Mouse (Mus musculus): Measurements from ENCODE around the gene Pabpn1. TPM values are rescaled to one million over a fixed set of nuclear protein-coding genes. Genes with fewer than 3 reads are reported as not detected.
"Not testable (repeated sequence)": the region's sequence is repeated elsewhere in the genome, so short reads cannot be mapped to it uniquely, and the experiment has no call there.

Gene Pabpn1
- total and polyA plus RNA-seq, 2 experiments from 2014 or later = 36.2 to 44.5 TPM

DNA sequence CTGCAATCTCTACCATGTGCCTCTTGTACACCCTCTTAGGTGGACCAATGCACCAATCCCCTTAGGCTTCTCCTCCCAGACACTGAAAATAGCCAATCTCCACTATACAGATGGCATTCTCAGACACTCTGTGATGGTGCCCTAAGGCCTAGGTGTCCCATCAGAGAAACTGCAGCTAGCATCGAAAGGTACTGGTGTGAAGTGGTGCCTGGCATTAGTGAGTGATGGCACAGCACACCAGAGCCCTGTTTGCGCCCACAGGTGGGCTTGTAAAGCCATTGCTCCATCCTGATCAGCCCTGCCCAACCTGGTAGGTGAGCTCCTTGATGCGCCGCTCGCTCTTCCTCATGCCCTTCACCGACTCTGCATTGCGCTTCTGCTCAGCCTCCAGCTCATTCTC lies 51.7 kb downstream of the Pabpn1 start:
- H3K4me3 ChIP-seq (ENCODE audit: low read depth, low read length) = no peak overlapping the region
- no peaks in the 10 kb centered on the region for H3K9me3 ChIP-seq (replicated peaks; ENCODE audit: control insufficient read depth, low read length)
- WGBS = 96% methylated on average over 7 of the region's 7 CpGs
- DNase-seq (ENCODE audit: low spot score) (peak; percentile 5), ATAC-seq (ENCODE audit: insufficient read depth, low read depth) (no peak)
- no peaks in the 10 kb centered on the region for H3K4me1 ChIP-seq (ENCODE audit: control insufficient read depth, insufficient read depth)
- TF ChIP-seq EP300 (IDR thresholded peaks at IDR 0.05; ENCODE audit: low read depth) (no peak), CTCF (IDR thresholded peaks at IDR 0.05; ENCODE audit: low read depth) (no peak)
- peak overlapping the region; percentile 22 for H3K27ac ChIP-seq (ENCODE audit: low read depth)
- H3K9ac ChIP-seq (replicated peaks; ENCODE audit: low read depth, low read length) = no peak overlapping the region
- H3K36me3 ChIP-seq (replicated peaks; ENCODE audit: control insufficient read depth, insufficient read depth, low read length) = peaks cover 87% of the 10 kb centered on the region
- no peaks in the 10 kb centered on the region for H3K27me3 ChIP-seq (ENCODE audit: control insufficient read depth, insufficient read depth, low read length)
- no peak overlapping the region for H3K4me2 ChIP-seq (ENCODE audit: low read depth, low read length)

DNA sequence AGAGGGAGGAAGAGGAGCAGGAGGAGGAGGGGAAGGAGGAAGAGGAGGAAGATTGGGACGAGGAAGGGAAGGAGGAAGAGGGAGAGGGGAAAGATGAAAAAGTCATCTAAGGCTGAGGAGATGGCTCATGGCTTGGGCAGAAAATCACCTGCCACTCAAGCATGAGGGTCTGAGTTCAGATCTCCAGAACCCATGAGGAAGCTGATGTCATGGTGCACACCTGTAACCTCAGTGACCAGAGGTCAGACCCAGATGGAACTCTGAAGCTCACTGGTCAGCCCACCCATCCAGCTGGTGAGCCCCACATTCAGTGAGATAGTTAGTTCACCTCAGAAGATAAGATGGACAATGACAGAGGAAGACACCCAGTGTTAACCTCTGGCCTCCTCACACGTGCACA lies 52.6 kb downstream of the Pabpn1 start:
- Histone ChIP-seq H3K4me3 (ENCODE audit: low read depth, low read length) (no peak overlapping the region), H3K27me3 (ENCODE audit: control insufficient read depth, insufficient read depth, low read length) (no peaks in the 10 kb centered on the region), H3K9me3 (replicated peaks; ENCODE audit: control insufficient read depth, low read length) (no peaks in the 10 kb centered on the region), H3K4me2 (ENCODE audit: low read depth, low read length) (no peak overlapping the region), H3K27ac (ENCODE audit: low read depth) (peak overlapping the region; percentile 16; the same call in 1 of the 2 replicates), H3K4me1 (ENCODE audit: control insufficient read depth, insufficient read depth) (no peaks in the 10 kb centered on the region), H3K9ac (replicated peaks; ENCODE audit: low read depth, low read length) (no peak overlapping the region), H3K36me3 (replicated peaks; ENCODE audit: control insufficient read depth, insufficient read depth, low read length) (peaks cover 96% of the 10 kb centered on the region)
- DNase-seq (ENCODE audit: low spot score) (peak; percentile 6), ATAC-seq (ENCODE audit: insufficient read depth, low read depth) (no peak)
- 51% methylated on average over 2 of the region's 2 CpGs for WGBS
- no peak for TF ChIP-seq EP300 (IDR thresholded peaks at IDR 0.05; ENCODE audit: low read depth)

GRCm38 (mm10) chr14:54945975-54946704 lies 53.8 kb downstream of the Pabpn1 start:
- Histone ChIP-seq H3K36me3 (replicated peaks; ENCODE audit: control insufficient read depth, insufficient read depth, low read length) (peaks cover 97% of the 10 kb centered on the region), H3K4me3 (ENCODE audit: low read depth, low read length) (no peak overlapping the region), H3K4me1 (ENCODE audit: control insufficient read depth, insufficient read depth) (no peaks in the 10 kb centered on the region), H3K27ac (ENCODE audit: low read depth) (peak overlapping the region; percentile 46; the same call in 1 of the 2 replicates), H3K9me3 (replicated peaks; ENCODE audit: control insufficient read depth, low read length) (no peaks in the 10 kb centered on the region), H3K4me2 (ENCODE audit: low read depth, low read length) (no peak overlapping the region), H3K27me3 (ENCODE audit: control insufficient read depth, insufficient read depth, low read length) (no peaks in the 10 kb centered on the region), H3K9ac (replicated peaks; ENCODE audit: low read depth, low read length) (no peak overlapping the region)
- DNase-seq (ENCODE audit: low spot score) (no peak), ATAC-seq (ENCODE audit: insufficient read depth, low read depth) (no peak)
- TF ChIP-seq CTCF (IDR thresholded peaks at IDR 0.05; ENCODE audit: low read depth) (no peak), EP300 (IDR thresholded peaks at IDR 0.05; ENCODE audit: low read depth) (no peak)
- WGBS = 37% methylated on average over 19 of the region's 19 CpGs

- DNase-seq (ENCODE audit: low spot score); H3K27ac ChIP-seq (ENCODE audit: low read depth); H3K4me3 ChIP-seq (ENCODE audit: low read depth, low read length); H3K27me3 ChIP-seq (ENCODE audit: control insufficient read depth, insufficient read depth, low read length); H3K9ac ChIP-seq (replicated peaks; ENCODE audit: low read depth, low read length); H3K4me1 ChIP-seq (ENCODE audit: control insufficient read depth, insufficient read depth); H3K4me2 ChIP-seq (ENCODE audit: low read depth, low read length); H3K9me3 ChIP-seq (replicated peaks; ENCODE audit: control insufficient read depth, low read length); ATAC-seq (ENCODE audit: insufficient read depth, low read depth): not testable (repeated sequence)
- peaks cover 97% of the 10 kb centered on the region for H3K36me3 ChIP-seq (replicated peaks; ENCODE audit: control insufficient read depth, insufficient read depth, low read length)
- WGBS = 79% methylated on average over 10 of the region's 11 CpGs
Measured at GRCm38 (mm10) chr14:54947008-54947407, 54.7 kb downstream of the Pabpn1 start.

Other genes with a start within 250 kb of the Pabpn1 start
- 15.4 and 27.8 TPM in 2 replicates for gene 1700123O20Rik, start 206.3 kb upstream of the Pabpn1 start, total RNA-seq (2014; rRNA removed; ENCODE audit: low replicate concordance)
- 39.1 and 40.8 TPM in 2 replicates for gene 1700123O20Rik, start 206.3 kb upstream of the Pabpn1 start, polyA plus RNA-seq (2015; fragmentation: Nextera tagmentation; extraction: Ambion mirVana)
- 54.8 and 69.7 TPM in 2 replicates for gene Acin1, start 205.6 kb upstream of the Pabpn1 start, total RNA-seq (2014; rRNA removed; ENCODE audit: low replicate concordance)
- gene Acin1, start 205.6 kb upstream of the Pabpn1 start, polyA plus RNA-seq (2015; fragmentation: Nextera tagmentation; extraction: Ambion mirVana) = 56.0 and 57.5 TPM in 2 replicates
- not detected in 2 replicates for gene Gm29776, start 193.7 kb upstream of the Pabpn1 start, total RNA-seq (2014; rRNA removed; ENCODE audit: low replicate concordance)
- 0.10 and 0.11 TPM in 2 replicates for gene Gm29776, start 193.7 kb upstream of the Pabpn1 start, polyA plus RNA-seq (2015; fragmentation: Nextera tagmentation; extraction: Ambion mirVana)
- gene Cebpe, start 180.3 kb upstream of the Pabpn1 start, total RNA-seq (2014; rRNA removed; ENCODE audit: low replicate concordance) = not detected in 2 replicates
- not detected in 2 replicates for gene Cebpe, start 180.3 kb upstream of the Pabpn1 start, polyA plus RNA-seq (2015; fragmentation: Nextera tagmentation; extraction: Ambion mirVana)
- gene Slc7a8, start 110.6 kb upstream of the Pabpn1 start, total RNA-seq (2014; rRNA removed; ENCODE audit: low replicate concordance) = 3.1 and 3.2 TPM in 2 replicates
- 1.2 and 1.3 TPM in 2 replicates for gene Slc7a8, start 110.6 kb upstream of the Pabpn1 start, polyA plus RNA-seq (2015; fragmentation: Nextera tagmentation; extraction: Ambion mirVana)
- not detected in 2 replicates for gene Rnf212b, start 78.4 kb upstream of the Pabpn1 start, total RNA-seq (2014; rRNA removed; ENCODE audit: low replicate concordance)
- 0.15 TPM in 1 of 2 replicates, not detected in the other for gene Rnf212b, start 78.4 kb upstream of the Pabpn1 start, polyA plus RNA-seq (2015; fragmentation: Nextera tagmentation; extraction: Ambion mirVana)
- gene Homez, start 21.5 kb upstream of the Pabpn1 start, total RNA-seq (2014; rRNA removed; ENCODE audit: low replicate concordance) = 4.5 and 5.1 TPM in 2 replicates
- gene Homez, start 21.5 kb upstream of the Pabpn1 start, polyA plus RNA-seq (2015; fragmentation: Nextera tagmentation; extraction: Ambion mirVana) = 4.3 and 5.4 TPM in 2 replicates
- gene Ppp1r3e, start 14.9 kb upstream of the Pabpn1 start, total RNA-seq (2014; rRNA removed; ENCODE audit: low replicate concordance) = 0.08 and 1.3 TPM in 2 replicates
- gene Ppp1r3e, start 14.9 kb upstream of the Pabpn1 start, polyA plus RNA-seq (2015; fragmentation: Nextera tagmentation; extraction: Ambion mirVana) = 0.79 and 1.3 TPM in 2 replicates
- 20.6 and 31.1 TPM in 2 replicates for gene Bcl2l2, start 9.1 kb upstream of the Pabpn1 start, total RNA-seq (2014; rRNA removed; ENCODE audit: low replicate concordance)
- 2.9 and 3.3 TPM in 2 replicates for gene Bcl2l2, start 9.1 kb upstream of the Pabpn1 start, polyA plus RNA-seq (2015; fragmentation: Nextera tagmentation; extraction: Ambion mirVana)
- gene Gm20521, start 9.1 kb upstream of the Pabpn1 start, total RNA-seq (2014; rRNA removed; ENCODE audit: low replicate concordance) = not detected in 2 replicates
- 0.18 TPM in 1 of 2 replicates, not detected in the other for gene Gm20521, start 9.1 kb upstream of the Pabpn1 start, polyA plus RNA-seq (2015; fragmentation: Nextera tagmentation; extraction: Ambion mirVana)
- gene Slc22a17, start 20.6 kb downstream of the Pabpn1 start, total RNA-seq (2014; rRNA removed; ENCODE audit: low replicate concordance) = 46.6 and 46.8 TPM in 2 replicates
- 22.3 and 22.7 TPM in 2 replicates for gene Slc22a17, start 20.6 kb downstream of the Pabpn1 start, polyA plus RNA-seq (2015; fragmentation: Nextera tagmentation; extraction: Ambion mirVana)
- gene Efs, start 33.6 kb downstream of the Pabpn1 start, total RNA-seq (2014; rRNA removed; ENCODE audit: low replicate concordance) = 12.5 and 22.2 TPM in 2 replicates
- gene Efs, start 33.6 kb downstream of the Pabpn1 start, polyA plus RNA-seq (2015; fragmentation: Nextera tagmentation; extraction: Ambion mirVana) = 3.9 and 4.1 TPM in 2 replicates
- not detected in 2 replicates for gene Il25, start 40.2 kb downstream of the Pabpn1 start, total RNA-seq (2014; rRNA removed; ENCODE audit: low replicate concordance)
- 0.11 TPM in 1 of 2 replicates, not detected in the other for gene Il25, start 40.2 kb downstream of the Pabpn1 start, polyA plus RNA-seq (2015; fragmentation: Nextera tagmentation; extraction: Ambion mirVana)
- 3.1 and 8.1 TPM in 2 replicates for gene Cmtm5, start 43.8 kb downstream of the Pabpn1 start, total RNA-seq (2014; rRNA removed; ENCODE audit: low replicate concordance)
- gene Cmtm5, start 43.8 kb downstream of the Pabpn1 start, polyA plus RNA-seq (2015; fragmentation: Nextera tagmentation; extraction: Ambion mirVana) = 0.34 and 0.85 TPM in 2 replicates
- 3,860 and 3,976 TPM in 2 replicates for gene Myh6, start 74.4 kb downstream of the Pabpn1 start, total RNA-seq (2014; rRNA removed; ENCODE audit: low replicate concordance)
- gene Myh6, start 74.4 kb downstream of the Pabpn1 start, polyA plus RNA-seq (2015; fragmentation: Nextera tagmentation; extraction: Ambion mirVana) = 8,242 and 9,737 TPM in 2 replicates
- gene Gm17428, start 84.4 kb downstream of the Pabpn1 start, total RNA-seq (2014; rRNA removed; ENCODE audit: low replicate concordance) = not detected in 2 replicates
- not detected in 2 replicates for gene Gm17428, start 84.4 kb downstream of the Pabpn1 start, polyA plus RNA-seq (2015; fragmentation: Nextera tagmentation; extraction: Ambion mirVana)
- 4,273 and 4,731 TPM in 2 replicates for gene Myh7, start 102.1 kb downstream of the Pabpn1 start, total RNA-seq (2014; rRNA removed; ENCODE audit: low replicate concordance)
- 1,026 and 1,537 TPM in 2 replicates for gene Myh7, start 102.1 kb downstream of the Pabpn1 start, polyA plus RNA-seq (2015; fragmentation: Nextera tagmentation; extraction: Ambion mirVana)
- 20.2 and 50.1 TPM in 2 replicates for gene Ngdn, start 123.0 kb downstream of the Pabpn1 start, total RNA-seq (2014; rRNA removed; ENCODE audit: low replicate concordance)
- gene Ngdn, start 123.0 kb downstream of the Pabpn1 start, polyA plus RNA-seq (2015; fragmentation: Nextera tagmentation; extraction: Ambion mirVana) = 50.0 and 50.9 TPM in 2 replicates
- 1.8 and 1.9 TPM in 2 replicates for gene Zfhx2, start 199.8 kb downstream of the Pabpn1 start, total RNA-seq (2014; rRNA removed; ENCODE audit: low replicate concordance)
- 1.1 and 1.2 TPM in 2 replicates for gene Zfhx2, start 199.8 kb downstream of the Pabpn1 start, polyA plus RNA-seq (2015; fragmentation: Nextera tagmentation; extraction: Ambion mirVana)
- gene Thtpa, start 202.3 kb downstream of the Pabpn1 start, total RNA-seq (2014; rRNA removed; ENCODE audit: low replicate concordance) = 12.2 and 17.7 TPM in 2 replicates
- gene Thtpa, start 202.3 kb downstream of the Pabpn1 start, polyA plus RNA-seq (2015; fragmentation: Nextera tagmentation; extraction: Ambion mirVana) = 13.3 and 13.4 TPM in 2 replicates
- 0.93 and 3.9 TPM in 2 replicates for gene Ap1g2, start 214.1 kb downstream of the Pabpn1 start, total RNA-seq (2014; rRNA removed; ENCODE audit: low replicate concordance)
- 5.6 and 5.7 TPM in 2 replicates for gene Ap1g2, start 214.1 kb downstream of the Pabpn1 start, polyA plus RNA-seq (2015; fragmentation: Nextera tagmentation; extraction: Ambion mirVana)
- 0.15 and 0.38 TPM in 2 replicates for gene Jph4, start 224.4 kb downstream of the Pabpn1 start, total RNA-seq (2014; rRNA removed; ENCODE audit: low replicate concordance)
- 0.03 and 0.10 TPM in 2 replicates for gene Jph4, start 224.4 kb downstream of the Pabpn1 start, polyA plus RNA-seq (2015; fragmentation: Nextera tagmentation; extraction: Ambion mirVana)